Mouse (Mus musculus) stomach, postnatal 0 days (tissue): ENCODE measurements around the gene Zbtb16.

Experiments
- CTCF ChIP-seq: IDR thresholded peaks from 2 replicates; pipeline ENCODE4 v1.5.1; 2016; ENCODE audit warnings: antibody characterized with exemption, low read depth, mild to moderate bottlenecking, moderate library complexity
- EP300 ChIP-seq: optimal IDR thresholded peaks from 2 replicates; pipeline ENCODE3; 2016; ENCODE audit warnings: antibody characterized with exemption

DNA sequence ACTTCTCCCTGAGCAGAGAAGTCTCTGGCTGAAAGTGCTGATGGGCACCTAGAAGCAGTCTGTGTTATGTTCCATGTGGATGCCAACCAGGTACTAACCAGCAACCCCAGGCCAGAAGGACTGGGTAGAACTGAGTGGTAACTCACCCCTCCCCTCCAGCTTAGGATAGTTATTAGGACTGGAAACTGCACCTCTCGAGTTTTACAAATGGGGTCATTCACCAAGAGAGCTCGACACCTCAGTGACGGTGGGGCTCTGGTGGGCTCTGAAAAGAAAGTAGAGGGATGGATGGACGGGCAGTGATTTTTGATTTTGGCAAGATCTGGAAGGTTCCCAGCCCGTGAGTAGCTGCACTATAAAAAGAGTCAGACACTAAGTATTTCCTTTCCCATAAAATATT, 71.7 kb downstream of the Zbtb16 start:
- TF ChIP-seq CTCF (no peak), EP300 (no peak)
